Mouse (Mus musculus) urinary bladder, postnatal 14 days (tissue): ENCODE results near the gene Gm20379.
A peak's percentile ranks its signal among the peaks of the same experiment; 100 is the strongest.

Experiments
- DNase-seq: peaks from one replicate; pipeline ENCODE4 v3.0.0; 2021; ENCODE audit warnings: low spot score

Gm20379 gene

DNA sequence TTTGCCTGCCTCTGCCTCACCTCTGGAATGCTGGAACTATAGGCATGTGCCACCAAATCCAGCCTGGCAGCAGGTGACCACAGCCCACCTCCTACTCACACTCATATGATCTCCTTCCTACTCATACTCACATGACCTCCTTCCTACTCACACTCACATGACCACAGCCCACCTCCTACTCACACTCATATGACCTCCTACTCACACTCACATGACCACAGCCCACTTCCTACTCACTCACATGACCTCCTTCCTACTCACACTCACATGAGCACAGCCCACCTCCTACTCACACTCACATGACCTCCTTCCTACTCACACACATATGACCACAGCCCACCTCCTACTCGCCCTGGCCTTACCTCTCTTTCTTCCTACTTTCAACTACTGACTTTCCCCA, 31.1 kb downstream of the Gm20379 start:
- no peak for DNase-seq

DNA sequence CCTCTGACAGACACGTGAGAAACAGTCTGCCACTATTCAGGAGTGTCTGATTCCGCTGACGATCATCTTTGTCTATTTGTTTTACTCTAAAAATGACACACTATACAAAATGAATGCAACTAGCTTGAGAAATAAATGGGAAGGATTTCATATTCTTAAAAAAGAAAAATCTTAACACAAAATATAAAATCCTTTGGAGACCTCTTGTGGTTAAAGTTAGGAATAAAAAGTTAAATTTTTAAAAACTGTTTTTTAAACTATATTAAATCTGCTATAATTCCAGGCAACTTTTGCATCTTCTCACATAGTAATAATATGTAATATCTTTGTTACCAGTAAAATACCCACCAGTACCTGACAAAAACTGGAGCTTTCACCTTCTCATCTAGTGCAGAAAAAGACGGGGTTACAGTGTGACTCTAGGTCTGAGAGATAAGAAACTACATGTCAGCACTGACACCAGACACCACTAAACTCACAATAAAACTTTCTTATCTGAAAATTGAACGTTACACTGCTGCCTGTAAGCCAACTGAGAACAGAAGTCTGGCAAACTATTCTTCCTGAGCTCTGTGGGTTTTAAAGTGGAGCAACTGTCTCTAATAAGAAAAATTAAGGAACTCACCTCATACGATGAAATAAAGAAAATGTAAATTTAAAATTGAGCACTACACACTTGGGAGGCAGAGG, 32.1 kb downstream of the Gm20379 start:
- no peak for DNase-seq

- no peak for DNase-seq
Observed at GRCm38 (mm10) chr13:92339787-92340186, 34.0 kb downstream of the Gm20379 start.

DNA sequence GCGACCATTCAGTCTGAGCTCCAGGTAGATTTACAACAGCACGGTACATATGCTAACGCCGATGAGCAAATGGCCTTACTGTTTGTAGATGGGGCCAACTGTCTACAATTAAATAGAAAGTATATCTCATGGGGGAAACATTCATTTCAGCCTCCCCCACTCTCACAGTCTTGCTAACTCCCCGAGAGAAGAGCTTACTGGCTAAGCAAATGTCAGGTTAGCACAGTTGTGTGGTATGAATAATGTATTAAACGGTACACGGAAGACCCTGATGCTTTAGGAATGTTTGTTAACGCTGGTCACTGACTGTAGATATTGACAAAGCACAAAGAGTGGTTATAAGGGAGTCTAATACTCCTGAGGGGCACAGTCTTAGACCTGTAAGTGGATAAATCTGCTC, 38.3 kb downstream of the Gm20379 start:
- DNase-seq = no peak

DNA sequence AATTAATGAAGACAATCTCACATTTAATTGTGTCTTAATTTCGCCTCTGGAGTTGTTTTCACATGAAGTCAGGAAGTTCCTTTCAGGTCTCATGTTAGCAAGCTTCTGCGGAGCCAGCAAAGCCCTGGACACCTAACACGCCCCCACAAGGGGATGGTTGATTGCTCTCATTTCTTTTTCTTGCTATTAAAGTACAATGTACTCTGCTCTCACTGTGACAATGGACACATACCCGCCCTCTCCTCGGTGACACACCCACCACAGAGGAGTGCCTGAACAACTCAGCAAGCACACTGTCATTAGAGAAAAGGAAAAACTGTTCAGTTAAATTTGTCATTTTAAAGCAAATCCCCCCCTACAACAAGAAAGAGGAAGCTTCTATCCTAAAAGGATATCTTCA, 40.6 kb downstream of the Gm20379 start:
- DNase-seq = no peak

- DNase-seq = no peak
Observed at GRCm38 (mm10) chr13:92351100-92351499, 45.3 kb downstream of the Gm20379 start.

DNA sequence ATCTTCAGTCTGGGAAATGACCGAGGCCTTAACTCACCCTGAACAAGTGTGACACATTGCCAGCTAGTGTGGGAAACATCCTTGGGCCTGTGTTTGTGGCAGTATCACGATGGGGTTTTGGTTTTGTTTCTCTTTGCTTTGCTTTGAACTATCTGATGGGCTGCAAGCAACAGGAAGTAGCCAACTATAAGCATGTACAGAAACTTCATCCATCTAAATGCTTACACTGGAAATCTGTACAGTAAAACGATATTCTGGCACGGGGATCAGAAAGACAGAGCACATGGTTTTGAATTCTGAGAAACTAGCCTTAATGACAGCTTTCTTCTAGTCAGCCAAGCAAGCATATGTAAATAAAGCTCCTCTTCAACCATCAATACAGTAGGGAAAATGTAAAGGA, 48.2 kb downstream of the Gm20379 start:
- DNase-seq = no peak

DNA sequence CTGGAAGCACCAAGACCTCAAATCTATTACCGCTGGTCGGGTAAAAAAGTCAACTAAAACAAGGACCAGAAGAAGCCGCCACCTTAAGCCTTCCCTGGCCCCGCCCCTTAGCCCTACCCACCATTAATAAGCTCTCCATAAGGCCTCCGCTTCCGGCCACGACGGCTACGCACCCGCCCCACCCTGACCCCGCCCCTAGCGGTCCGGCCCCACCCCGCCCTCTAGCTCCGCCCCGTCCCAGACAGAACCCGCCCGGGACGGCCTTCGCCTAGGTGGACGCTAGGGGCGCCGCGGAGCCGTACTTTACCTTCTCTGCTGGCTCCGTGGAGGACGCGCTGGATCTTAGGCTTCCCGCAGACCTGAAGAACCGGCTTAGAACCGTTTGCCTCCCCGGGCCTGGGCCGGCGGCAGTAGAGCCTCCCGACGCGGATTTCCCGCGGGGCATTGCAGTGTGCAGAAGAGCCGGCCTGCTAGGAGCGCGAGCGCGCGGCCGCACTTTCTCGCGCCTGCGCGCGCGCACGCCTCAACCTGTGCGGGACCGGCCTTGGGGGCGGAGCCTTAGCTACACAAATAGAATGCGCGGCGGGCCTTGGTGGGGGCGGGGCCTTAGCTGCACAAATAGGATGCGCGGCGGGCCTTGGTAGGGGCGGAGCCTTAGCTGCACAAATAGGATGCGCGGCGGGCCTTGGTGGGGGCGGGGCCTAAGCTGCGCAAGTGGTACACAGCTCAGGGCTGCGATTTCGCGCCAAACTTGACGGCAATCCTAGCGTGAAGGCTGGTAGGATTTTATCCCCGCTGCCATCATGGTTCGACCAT, 48.9 kb downstream of the Gm20379 start, which contains the start of the genes Dhfr and Msh3:
Gene Dhfr, plus strand, starts transcription at position 271 of the 816 bp plus-strand sequence.
Gene Msh3, minus strand, starts transcription at position 548 of the 816 bp plus-strand sequence.
- DNase-seq = peak; percentile 97

GRCm38 (mm10) chr13:92355272-92355643, 49.5 kb downstream of the Gm20379 start:
- DNase-seq = no peak

DNA sequence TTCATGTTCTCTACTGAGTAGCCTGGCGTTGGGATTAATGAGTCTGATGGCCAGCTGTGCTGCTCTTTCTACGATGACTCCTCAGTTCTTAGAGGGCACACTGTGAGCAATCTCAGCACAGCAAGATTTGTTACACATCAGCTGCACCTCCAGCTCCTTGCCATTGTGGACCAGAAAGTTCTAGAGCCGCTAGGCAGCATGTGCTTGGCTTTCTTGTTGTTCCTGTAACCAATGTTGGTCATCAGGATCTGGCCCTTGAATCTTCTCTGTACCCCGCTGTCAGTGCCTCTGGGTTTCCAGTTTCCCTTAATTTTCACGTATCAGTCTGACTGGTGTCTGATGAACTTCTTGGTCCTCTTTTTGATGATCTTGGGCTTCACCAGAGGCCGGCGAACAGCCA, 50.6 kb downstream of the Gm20379 start:
- DNase-seq = no peak
